Mouse (Mus musculus) ovary, postnatal 10 days (tissue): Measurements from ENCODE around the gene Vps37b.

Experiments
- DNase-seq: peaks from one replicate; pipeline ENCODE4 v3.0.0; 2022; ENCODE audit warnings: low spot score

Gene Vps37b

GRCm38 (mm10) chr5:123979221-123979979 is 52.7 kb downstream of the Vps37b start:
- DNase-seq: no peak

DNA sequence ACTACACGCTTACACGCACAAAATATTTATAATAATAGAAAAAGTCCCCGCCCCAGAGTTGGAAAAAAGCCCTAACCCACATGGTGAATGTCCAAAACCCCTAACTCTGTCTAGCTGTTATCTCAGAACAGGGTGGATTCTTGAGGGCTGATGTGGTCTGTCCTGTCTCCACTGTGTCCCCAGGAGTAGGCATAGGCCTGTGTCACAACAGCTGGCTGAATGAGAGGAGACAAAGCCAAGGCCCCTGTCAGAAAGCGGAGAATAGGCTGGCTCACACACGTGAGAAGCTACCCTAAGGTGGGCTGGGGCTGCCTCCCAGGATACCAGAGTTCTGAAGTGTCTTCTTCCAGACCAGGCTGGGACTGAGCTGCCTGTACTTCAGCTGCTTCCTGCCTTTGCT is 53.9 kb downstream of the Vps37b start:
- DNase-seq: no peak

DNA sequence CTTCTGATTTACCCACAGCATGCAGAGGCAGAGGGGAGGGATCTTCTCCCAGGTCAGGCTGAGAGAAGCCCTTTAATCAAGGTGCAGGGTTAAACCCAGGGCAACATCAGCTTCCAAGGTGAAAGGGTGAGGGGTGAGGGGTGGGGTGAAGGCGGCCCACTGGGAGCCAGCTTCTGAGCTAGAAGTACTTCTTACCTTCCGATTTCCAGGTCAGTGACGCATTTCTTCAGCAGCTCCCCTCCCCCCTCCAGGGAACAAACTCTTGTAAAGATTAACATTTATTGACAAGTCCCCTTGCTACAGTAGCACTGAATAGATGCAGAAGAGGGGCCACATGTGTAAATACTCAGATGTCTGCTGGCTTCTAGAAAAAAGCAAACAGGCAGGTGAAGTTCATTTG is 54.8 kb downstream of the Vps37b start:
- DNase-seq: no peak

- DNase-seq: no peak
These were observed 56.3 kb downstream of the Vps37b start for GRCm38 (mm10) chr5:123975668-123976180.

- no peak for DNase-seq
These were observed 57.4 kb downstream of the Vps37b start for GRCm38 (mm10) chr5:123974616-123975111.

DNA sequence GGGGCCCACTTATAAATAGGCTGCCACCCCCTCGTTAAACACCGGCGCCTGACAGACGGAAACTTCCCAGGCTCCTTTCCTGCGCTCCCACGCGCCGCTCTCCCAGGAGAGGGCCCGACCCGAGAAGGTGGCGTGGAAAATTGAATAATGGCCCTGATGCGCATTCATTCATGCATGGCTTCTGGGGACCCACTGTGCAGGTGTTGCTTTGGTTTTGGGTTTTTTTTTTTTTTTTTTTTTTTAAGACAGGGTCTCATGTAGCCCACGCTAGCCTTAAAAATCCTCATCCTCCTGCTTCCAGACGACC is 57.9 kb downstream of the Vps37b start:
- DNase-seq: no peak

- no peak for DNase-seq
These were observed 58.5 kb downstream of the Vps37b start, which contains the start of gene Hip1r for GRCm38 (mm10) chr5:123973299-123974178. Hip1r (plus strand) TSS chr5:123973628.

- no peak for DNase-seq
These were observed 59.6 kb downstream of the Vps37b start for GRCm38 (mm10) chr5:123972453-123972852.

DNA sequence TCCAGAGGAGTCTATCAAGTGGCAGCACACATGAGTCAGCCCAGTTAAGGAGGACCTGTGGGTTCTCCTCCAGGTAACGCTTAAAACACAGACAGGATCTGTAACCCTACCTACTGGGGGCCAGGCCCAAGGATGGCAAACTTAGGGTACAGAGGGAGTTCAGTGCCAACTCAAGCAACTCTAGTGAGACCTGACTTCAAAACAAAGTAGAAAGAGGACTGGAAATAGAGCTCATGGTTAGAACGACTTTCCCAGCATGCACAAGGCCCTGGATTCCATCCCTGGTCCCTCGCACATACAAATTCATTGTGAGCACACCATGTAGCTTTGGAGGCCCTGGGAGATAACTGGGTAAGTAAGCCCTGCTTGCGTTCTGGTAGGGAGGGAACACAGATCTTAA is 61.5 kb downstream of the Vps37b start:
- no peak for DNase-seq

GRCm38 (mm10) chr5:123969216-123969615 is 62.9 kb downstream of the Vps37b start:
- DNase-seq: no peak

DNA sequence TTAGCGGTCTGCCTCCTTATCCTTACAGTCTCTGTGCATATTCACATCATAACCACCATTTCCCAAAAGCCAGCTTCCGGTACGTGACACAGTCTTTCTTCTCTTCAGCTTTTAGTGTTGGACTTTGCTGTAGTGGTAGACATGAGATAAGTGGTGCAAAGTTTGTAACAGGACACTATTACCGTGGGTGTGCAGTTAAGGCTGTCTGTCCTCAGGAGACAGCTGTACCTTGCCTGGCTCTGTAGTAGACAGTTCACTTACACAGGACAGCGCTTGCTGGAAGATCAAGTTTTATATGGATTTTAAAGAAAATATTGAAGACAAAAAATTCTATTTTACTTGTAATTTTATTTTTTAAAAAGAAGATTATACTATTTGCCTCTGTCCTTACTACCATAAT is 63.6 kb downstream of the Vps37b start:
- DNase-seq: no peak

DNA sequence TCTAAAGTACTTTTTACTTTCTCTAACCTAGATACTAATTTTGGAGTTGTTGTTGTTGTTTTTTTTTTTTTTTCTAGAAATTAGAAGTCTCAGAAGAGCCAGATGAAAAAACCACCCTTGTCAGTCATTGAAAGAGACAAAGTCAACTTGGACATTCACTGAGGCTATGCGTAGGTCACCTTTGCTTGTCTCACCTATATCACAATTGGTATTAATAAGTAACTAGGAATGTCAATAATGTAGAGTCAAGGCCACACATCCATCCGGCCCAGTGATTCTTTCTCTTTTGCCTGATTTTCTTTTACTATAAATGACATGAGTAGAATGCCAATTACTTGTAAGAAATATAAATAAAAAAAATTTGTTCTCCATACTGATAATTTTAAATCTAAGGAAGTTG is 65.3 kb downstream of the Vps37b start:
- no peak for DNase-seq

GRCm38 (mm10) chr5:123964208-123964607 is 67.9 kb downstream of the Vps37b start:
- DNase-seq: no peak

DNA sequence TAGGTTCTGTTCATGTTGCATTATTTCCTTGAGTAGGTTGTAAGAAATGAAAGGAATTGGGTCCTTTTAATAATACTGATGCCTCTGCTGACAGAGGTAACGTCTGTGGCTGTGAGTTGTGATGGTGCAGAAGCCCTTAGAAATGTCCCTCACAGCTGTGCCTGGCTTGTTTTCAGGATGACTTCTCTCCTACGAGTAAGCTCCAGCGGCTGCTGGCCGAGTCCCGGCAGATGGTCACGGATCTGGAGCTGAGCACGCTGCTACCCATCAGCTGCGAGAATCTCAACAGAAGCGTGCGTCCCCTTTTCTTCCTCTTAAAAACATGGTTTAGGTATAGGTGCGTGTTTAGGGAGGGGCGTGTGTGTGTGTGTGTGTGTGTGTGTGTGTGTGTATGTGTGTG is 71.0 kb downstream of the Vps37b start:
- no peak for DNase-seq

- no peak for DNase-seq
These were observed 71.9 kb downstream of the Vps37b start for GRCm38 (mm10) chr5:123960129-123960528.

GRCm38 (mm10) chr5:123959018-123959417 is 73.1 kb downstream of the Vps37b start:
- DNase-seq: no peak

- no peak for DNase-seq
These were observed 74.9 kb downstream of the Vps37b start for GRCm38 (mm10) chr5:123957213-123957612.
